Mouse (Mus musculus) C2C12 (cell line): ENCODE results near the gene Vmn1r1. TPM values are rescaled to one million over a fixed set of nuclear protein-coding genes. Genes with fewer than 3 reads are reported as not detected.
A peak's percentile ranks its signal among the peaks of the same experiment; 100 is the strongest.

Source experiments
- H3K27me3 ChIP-seq: one replicate; pipeline ENCODE4 v1.6.1; 2011; ENCODE audit not compliant: control insufficient read depth, insufficient read depth, insufficient read length
- H3K36me3 ChIP-seq: one replicate; pipeline ENCODE4 v1.6.1; 2011; ENCODE audit not compliant: control insufficient read depth, insufficient read depth
- H3K4me3 ChIP-seq: one replicate; pipeline ENCODE4 v1.5.1; 2011; ENCODE audit warnings: mild to moderate bottlenecking, control low read depth; ENCODE audit not compliant: poor library complexity, insufficient read depth, severe bottlenecking
- H3K79me2 ChIP-seq: one replicate; pipeline ENCODE4 v1.6.1; 2011; ENCODE audit not compliant: control insufficient read depth, insufficient read depth
- H3K79me3 ChIP-seq: one replicate; pipeline ENCODE4 v1.6.1; 2011; ENCODE audit warnings: low read depth, control low read depth
- H3ac ChIP-seq: one replicate; pipeline ENCODE3; 2011; ENCODE audit warnings: low read depth; ENCODE audit not compliant: control insufficient read depth, insufficient read length
- CEBPB ChIP-seq: IDR thresholded peaks from one replicate; pipeline ENCODE4 v1.6.1; 2011; ENCODE audit warnings: low read depth, mild to moderate bottlenecking, control low read depth, moderate library complexity
- CTCF ChIP-seq: IDR thresholded peaks from one replicate; pipeline ENCODE4 v1.5.1; 2011; ENCODE audit not compliant: control insufficient read depth, insufficient read depth, insufficient read length
- FOSL1 ChIP-seq: IDR thresholded peaks from one replicate; pipeline ENCODE4 v1.8.0; 2011; ENCODE audit warnings: mild to moderate bottlenecking, low read length; ENCODE audit not compliant: poor library complexity, insufficient read depth, severe bottlenecking
- MAX ChIP-seq: IDR thresholded peaks from one replicate; pipeline ENCODE4 v1.6.1; 2011; ENCODE audit warnings: mild to moderate bottlenecking, control low read depth
- MYOD1 ChIP-seq: IDR thresholded peaks from one replicate; pipeline ENCODE4 v1.6.1; 2011; ENCODE audit warnings: low read depth; ENCODE audit not compliant: control insufficient read depth, insufficient read length
- MYOG ChIP-seq: IDR thresholded peaks from one replicate; pipeline ENCODE4 v1.6.1; 2011; ENCODE audit not compliant: control insufficient read depth, insufficient read length; ENCODE audit errors: extremely low read depth
- USF1 ChIP-seq: IDR thresholded peaks from one replicate; pipeline ENCODE4 v1.6.1; 2011; ENCODE audit warnings: low read depth, mild to moderate bottlenecking, control low read depth, moderate library complexity
- polyA plus RNA-seq: library from polyadenylated mRNA; unstranded; fragments of >200 nt; fragmentation: generic; extraction: Trizol; gene quantifications from one replicate; pipeline ENCODE4 v1.2.1, GENCODE M21; 2012; ENCODE audit warnings: missing spikeins

The Vmn1r1 gene
- polyA plus RNA-seq, 1 experiment, result not detected

GRCm38 (mm10) chr1:182157734-182158133 is 6.6 kb downstream of the Vmn1r1 start:
- TF ChIP-seq MYOD1 (no peak), FOSL1 (no peak), CEBPB (no peak), USF1 (no peak), MAX (no peak), MYOG (no peak), CTCF (no peak)
- peaks cover 11% of the 10 kb centered on the region for H3K27me3 ChIP-seq

GRCm38 (mm10) chr1:182149966-182150365 is 14.3 kb downstream of the Vmn1r1 start:
- H3K4me3 ChIP-seq, result no peak overlapping the region
- no peak for TF ChIP-seq CEBPB
- no peak for TF ChIP-seq USF1
- TF ChIP-seq MYOG, result no peak
- no peak for TF ChIP-seq MYOD1
- TF ChIP-seq FOSL1, result no peak
- TF ChIP-seq CTCF, result no peak
- no peak for TF ChIP-seq MAX
- no peaks in the 10 kb centered on the region for H3K27me3 ChIP-seq
- H3K79me2 ChIP-seq, result no peaks in the 10 kb centered on the region
- no peaks in the 10 kb centered on the region for H3K79me3 ChIP-seq
- no peaks in the 10 kb centered on the region for H3K36me3 ChIP-seq
- no peak overlapping the region for H3ac ChIP-seq

More at GRCm38 (mm10) chr1:182157734-182158133, 6.6 kb downstream of the Vmn1r1 start:
- Histone ChIP-seq H3K79me3 (no peaks in the 10 kb centered on the region), H3K79me2 (no peaks in the 10 kb centered on the region), H3K36me3 (no peaks in the 10 kb centered on the region), H3ac (no peak overlapping the region), H3K4me3 (no peak overlapping the region)

GRCm38 (mm10) chr1:182148864-182149514 is 15.3 kb downstream of the Vmn1r1 start:
- Histone ChIP-seq H3ac (no peak overlapping the region), H3K79me2 (no peaks in the 10 kb centered on the region), H3K36me3 (no peaks in the 10 kb centered on the region), H3K79me3 (no peaks in the 10 kb centered on the region), H3K27me3 (peaks cover 4% of the 10 kb centered on the region), H3K4me3 (no peak overlapping the region)
- TF ChIP-seq FOSL1 (no peak), CTCF (no peak), MAX (no peak), MYOG (no peak), CEBPB (no peak), MYOD1 (no peak), USF1 (no peak)

- Histone ChIP-seq H3K36me3 (no peaks in the 10 kb centered on the region), H3K79me3 (no peaks in the 10 kb centered on the region), H3K27me3 (peaks cover 7% of the 10 kb centered on the region), H3K79me2 (no peaks in the 10 kb centered on the region), H3K4me3 (no peak overlapping the region), H3ac (no peak overlapping the region)
- TF ChIP-seq CEBPB (no peak), CTCF (no peak), MYOG (no peak), FOSL1 (no peak), MYOD1 (no peak), USF1 (no peak), MAX (no peak)
These were observed 18.7 kb downstream of the Vmn1r1 start for GRCm38 (mm10) chr1:182145546-182145945.

- no peaks in the 10 kb centered on the region for H3K79me2 ChIP-seq
- H3K4me3 ChIP-seq, result no peak overlapping the region
- no peaks in the 10 kb centered on the region for H3K79me3 ChIP-seq
- TF ChIP-seq CTCF (peak; percentile 7), MAX (no peak)
- no peaks in the 10 kb centered on the region for H3K36me3 ChIP-seq
- H3K27me3 ChIP-seq, result peaks cover 7% of the 10 kb centered on the region
- no peak overlapping the region for H3ac ChIP-seq
These were observed 21.0 kb downstream of the Vmn1r1 start for GRCm38 (mm10) chr1:182143288-182143687.

- Histone ChIP-seq H3K4me3 (no peak overlapping the region), H3K36me3 (no peaks in the 10 kb centered on the region), H3K79me3 (no peaks in the 10 kb centered on the region), H3K27me3 (peaks cover 7% of the 10 kb centered on the region), H3K79me2 (no peaks in the 10 kb centered on the region), H3ac (no peak overlapping the region)
- TF ChIP-seq FOSL1 (no peak), CTCF (no peak), MAX (no peak), MYOG (no peak), CEBPB (no peak), USF1 (no peak), MYOD1 (no peak)
These were observed 21.6 kb downstream of the Vmn1r1 start for GRCm38 (mm10) chr1:182142725-182143124.
